Mouse (Mus musculus): Measurements from ENCODE around the gene Orc3. TPM values are rescaled to one million over a fixed set of nuclear protein-coding genes. Genes with fewer than 3 reads are reported as not detected.
A peak's percentile ranks its signal among the peaks of the same experiment; 100 is the strongest.

Orc3 gene
- polyA plus RNA-seq (2012; rRNA removed): 8.8 and 18.4 TPM in 2 replicates

DNA sequence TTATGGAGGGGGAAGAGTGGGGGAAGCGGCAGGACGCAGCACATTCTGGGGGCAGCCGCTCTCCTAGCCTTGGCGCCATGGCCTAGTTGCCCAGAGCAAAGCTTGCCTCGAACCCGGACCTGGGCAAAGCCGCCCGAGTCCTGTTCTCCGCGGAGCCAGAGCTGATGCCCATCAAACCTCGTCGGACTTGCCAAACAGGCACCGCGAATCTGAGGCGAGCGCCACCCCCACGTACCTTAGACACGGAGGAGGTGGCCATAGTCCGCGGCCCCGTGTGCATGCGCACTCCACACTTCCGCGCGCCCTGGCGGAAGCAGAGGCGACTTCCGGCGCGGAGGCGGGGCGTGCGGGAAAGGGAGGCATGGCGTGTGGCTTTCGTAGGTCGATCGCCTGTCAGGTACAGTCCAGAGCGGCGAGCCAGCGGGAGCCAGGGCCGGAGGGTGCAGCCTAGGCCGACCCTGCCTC, at the start of gene Orc3, which contains the start of gene Rars2:
Gene Orc3, minus strand, starts transcription at position 315 of the 465 bp plus-strand sequence.
Gene Rars2, plus strand, starts transcription at position 328 of the 465 bp plus-strand sequence.
- WGBS: under 1% methylated on average over 42 of the region's 42 CpGs

DNA sequence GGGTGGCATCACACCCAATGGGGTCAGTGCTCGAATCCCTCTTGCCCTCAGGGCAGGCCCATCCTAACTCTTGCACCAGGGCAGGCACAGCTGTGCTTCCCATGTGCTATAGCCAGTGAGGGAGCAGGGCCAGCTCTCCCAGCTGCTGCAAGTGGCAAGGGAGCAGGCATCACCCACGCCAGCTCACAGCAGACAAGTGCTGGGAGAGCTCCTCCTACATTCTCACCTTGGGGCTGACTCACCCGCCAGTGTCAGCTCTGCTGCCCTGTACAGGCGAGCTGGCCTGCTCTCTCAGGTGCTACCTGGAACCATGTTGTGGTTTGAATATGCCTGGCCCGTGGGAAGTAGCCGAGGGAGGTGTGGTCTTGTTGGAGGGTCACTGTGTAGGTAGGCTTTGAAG, 47.2 kb upstream of the Orc3 start:
- WGBS: 81% methylated on average over 6 of the region's 6 CpGs
- TF ChIP-seq CTCF (IDR thresholded peaks at IDR 0.05; ENCODE audit: insufficient read depth, low read length) (no peak), POLR2A (IDR thresholded peaks at IDR 0.05; ENCODE audit: borderline replicate concordance, extremely low read depth, low read depth, low read length) (no peak)
- Histone ChIP-seq H3K4me1 (ENCODE audit: control insufficient read depth, insufficient read depth, low read length) (no peaks in the 10 kb centered on the region), H3K4me3 (replicated peaks; ENCODE audit: extremely low read depth, low read depth, low read length) (no peak overlapping the region)
- DNase-seq: no peak

More for the DNA sequence above, at the start of gene Orc3, which contains the start of gene Rars2:
- peak; percentile 91 for DNase-seq
- TF ChIP-seq CTCF (IDR thresholded peaks at IDR 0.05; ENCODE audit: insufficient read depth, low read length): no peak
- peak; percentile 77; the same call in 1 of the 2 replicates for TF ChIP-seq POLR2A (IDR thresholded peaks at IDR 0.05; ENCODE audit: borderline replicate concordance, extremely low read depth, low read depth, low read length)
- peaks cover 10% of the 10 kb centered on the region; the same call in 1 of the 2 replicates for H3K4me1 ChIP-seq (ENCODE audit: control insufficient read depth, insufficient read depth, low read length)
- H3K4me3 ChIP-seq (replicated peaks; ENCODE audit: extremely low read depth, low read depth, low read length): peak within 1 kb of the TSS; percentile 92

DNA sequence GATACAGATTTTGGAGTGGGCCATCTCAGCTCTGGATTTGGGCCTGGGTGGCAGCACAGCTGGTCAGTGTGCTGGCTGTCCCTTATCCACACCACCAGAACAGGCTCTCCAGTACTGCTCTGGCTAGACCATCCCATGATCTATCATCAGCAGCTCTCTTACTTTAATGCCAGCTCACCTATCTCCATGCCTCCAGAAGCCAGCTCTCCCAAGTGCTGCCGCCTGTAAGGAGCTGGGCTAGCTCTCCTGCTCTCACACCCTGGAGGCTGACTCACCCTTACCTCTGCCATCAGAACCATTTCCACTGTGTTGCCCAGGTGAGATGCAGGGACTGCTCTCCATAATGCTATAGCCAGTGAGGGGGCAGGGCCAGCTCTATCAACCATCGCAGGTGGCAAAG, 46.8 kb upstream of the Orc3 start:
- DNase-seq: no peak
- no peak for TF ChIP-seq CTCF (IDR thresholded peaks at IDR 0.05; ENCODE audit: insufficient read depth, low read length)
- no peak for TF ChIP-seq POLR2A (IDR thresholded peaks at IDR 0.05; ENCODE audit: borderline replicate concordance, extremely low read depth, low read depth, low read length)
- WGBS: 90% methylated on average over 2 of the region's 2 CpGs
- no peaks in the 10 kb centered on the region for H3K4me1 ChIP-seq (ENCODE audit: control insufficient read depth, insufficient read depth, low read length)
- no peak overlapping the region for H3K4me3 ChIP-seq (replicated peaks; ENCODE audit: extremely low read depth, low read depth, low read length)

GRCm38 (mm10) chr4:34659012-34659411, 44.3 kb upstream of the Orc3 start:
- Histone ChIP-seq H3K4me1 (ENCODE audit: control insufficient read depth, insufficient read depth, low read length) (no peaks in the 10 kb centered on the region), H3K4me3 (replicated peaks; ENCODE audit: extremely low read depth, low read depth, low read length) (no peak overlapping the region)
- TF ChIP-seq POLR2A (IDR thresholded peaks at IDR 0.05; ENCODE audit: borderline replicate concordance, extremely low read depth, low read depth, low read length) (no peak), CTCF (IDR thresholded peaks at IDR 0.05; ENCODE audit: insufficient read depth, low read length) (no peak)
- 83% methylated on average over 2 of the region's 2 CpGs for WGBS
- DNase-seq: no peak

GRCm38 (mm10) chr4:34656101-34656500, 41.4 kb upstream of the Orc3 start:
- no peak for TF ChIP-seq POLR2A (IDR thresholded peaks at IDR 0.05; ENCODE audit: borderline replicate concordance, extremely low read depth, low read depth, low read length)
- TF ChIP-seq CTCF (IDR thresholded peaks at IDR 0.05; ENCODE audit: insufficient read depth, low read length): no peak
- DNase-seq: no peak
- WGBS: 94% methylated on average over 10 of the region's 10 CpGs
- no peak overlapping the region for H3K4me3 ChIP-seq (replicated peaks; ENCODE audit: extremely low read depth, low read depth, low read length)
- H3K4me1 ChIP-seq (ENCODE audit: control insufficient read depth, insufficient read depth, low read length): no peaks in the 10 kb centered on the region

GRCm38 (mm10) chr4:34653179-34653578, 38.4 kb upstream of the Orc3 start:
- TF ChIP-seq CTCF (IDR thresholded peaks at IDR 0.05; ENCODE audit: insufficient read depth, low read length): no peak
- TF ChIP-seq POLR2A (IDR thresholded peaks at IDR 0.05; ENCODE audit: borderline replicate concordance, extremely low read depth, low read depth, low read length): no peak
- 86% methylated on average over 7 of the region's 7 CpGs for WGBS
- no peak for DNase-seq
- no peaks in the 10 kb centered on the region for H3K4me1 ChIP-seq (ENCODE audit: control insufficient read depth, insufficient read depth, low read length)
- no peak overlapping the region for H3K4me3 ChIP-seq (replicated peaks; ENCODE audit: extremely low read depth, low read depth, low read length)

- Histone ChIP-seq H3K4me3 (replicated peaks; ENCODE audit: extremely low read depth, low read depth, low read length) (no peak overlapping the region), H3K4me1 (ENCODE audit: control insufficient read depth, insufficient read depth, low read length) (no peaks in the 10 kb centered on the region)
- DNase-seq: no peak
- TF ChIP-seq CTCF (IDR thresholded peaks at IDR 0.05; ENCODE audit: insufficient read depth, low read length): no peak
- no peak for TF ChIP-seq POLR2A (IDR thresholded peaks at IDR 0.05; ENCODE audit: borderline replicate concordance, extremely low read depth, low read depth, low read length)
Observed at GRCm38 (mm10) chr4:34644779-34645178, 30.0 kb upstream of the Orc3 start.

GRCm38 (mm10) chr4:34640731-34641130, 26.0 kb upstream of the Orc3 start:
- WGBS: 96% methylated on average over 3 of the region's 3 CpGs
- Histone ChIP-seq H3K4me3 (replicated peaks; ENCODE audit: extremely low read depth, low read depth, low read length) (no peak overlapping the region), H3K4me1 (ENCODE audit: control insufficient read depth, insufficient read depth, low read length) (no peaks in the 10 kb centered on the region)
- no peak for TF ChIP-seq CTCF (IDR thresholded peaks at IDR 0.05; ENCODE audit: insufficient read depth, low read length)
- no peak for TF ChIP-seq POLR2A (IDR thresholded peaks at IDR 0.05; ENCODE audit: borderline replicate concordance, extremely low read depth, low read depth, low read length)
- no peak for DNase-seq

GRCm38 (mm10) chr4:34639745-34640364, 25.1 kb upstream of the Orc3 start:
- TF ChIP-seq CTCF (IDR thresholded peaks at IDR 0.05; ENCODE audit: insufficient read depth, low read length): no peak
- no peak for TF ChIP-seq POLR2A (IDR thresholded peaks at IDR 0.05; ENCODE audit: borderline replicate concordance, extremely low read depth, low read depth, low read length)
- 95% methylated on average over 5 of the region's 5 CpGs for WGBS
- Histone ChIP-seq H3K4me1 (ENCODE audit: control insufficient read depth, insufficient read depth, low read length) (no peaks in the 10 kb centered on the region), H3K4me3 (replicated peaks; ENCODE audit: extremely low read depth, low read depth, low read length) (no peak overlapping the region)
- DNase-seq: no peak

- TF ChIP-seq POLR2A (IDR thresholded peaks at IDR 0.05; ENCODE audit: borderline replicate concordance, extremely low read depth, low read depth, low read length) (no peak), CTCF (IDR thresholded peaks at IDR 0.05; ENCODE audit: insufficient read depth, low read length) (no peak)
- 86% methylated on average over 4 of the region's 4 CpGs for WGBS
- H3K4me3 ChIP-seq (replicated peaks; ENCODE audit: extremely low read depth, low read depth, low read length): no peak overlapping the region
Observed at GRCm38 (mm10) chr4:34637851-34638250, 23.1 kb upstream of the Orc3 start.

More at GRCm38 (mm10) chr4:34637851-34638250, 23.1 kb upstream of the Orc3 start:
- DNase-seq: no peak
- H3K4me1 ChIP-seq (ENCODE audit: control insufficient read depth, insufficient read depth, low read length): no peaks in the 10 kb centered on the region
